Mouse (Mus musculus): ENCODE data around the gene Kcng4. TPM values are rescaled to one million over a fixed set of nuclear protein-coding genes. Genes with fewer than 3 reads are reported as not detected.

Kcng4 gene
- polyA plus RNA-seq, 1 experiment = 0.82 TPM

DNA sequence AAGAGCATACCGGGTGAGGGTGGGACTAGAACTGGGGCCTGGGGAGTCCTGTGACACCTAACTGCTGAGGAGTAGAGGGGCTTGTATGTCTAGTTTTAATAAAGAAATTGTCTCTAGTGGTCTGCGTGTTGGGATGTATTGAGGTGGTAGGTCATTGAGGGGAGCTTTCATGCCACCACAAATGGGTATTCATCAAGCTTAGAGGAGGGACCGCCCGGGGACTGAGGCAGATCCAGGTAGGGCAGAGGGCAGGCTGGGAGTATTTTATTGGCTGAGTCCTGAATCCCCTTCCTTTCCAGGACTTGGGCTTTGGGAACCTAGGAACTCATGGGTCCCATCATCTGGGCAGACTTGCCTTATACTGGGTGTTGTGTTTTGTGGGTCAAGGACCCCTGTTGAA lies 18.7 kb downstream of the Kcng4 start:
- Histone ChIP-seq H3K4me1 (ENCODE audit: control insufficient read depth, insufficient read depth, insufficient read length, low read length) (peaks cover 10% of the 10 kb centered on the region), H3K27me3 (ENCODE audit: control insufficient read depth, insufficient read depth, low read length) (no peaks in the 10 kb centered on the region), H3K36me3 (ENCODE audit: control insufficient read depth, insufficient read depth, low read length) (no peaks in the 10 kb centered on the region), H3K4me3 (ENCODE audit: low read depth, low read length) (no peak overlapping the region), H3K27ac (ENCODE audit: insufficient read depth, low read depth, low read length) (no peak overlapping the region)
- 95% methylated on average over 4 of the region's 4 CpGs for WGBS
- TF ChIP-seq CTCF (IDR thresholded peaks at IDR 0.05; ENCODE audit: extremely low read depth, insufficient read length, insufficient replicate concordance, low read depth, low read length) (no peak), POLR2A (IDR thresholded peaks at IDR 0.05; ENCODE audit: low read depth, low read length) (no peak)

- Histone ChIP-seq H3K27me3 (ENCODE audit: control insufficient read depth, insufficient read depth, low read length) (no peaks in the 10 kb centered on the region), H3K36me3 (ENCODE audit: control insufficient read depth, insufficient read depth, low read length) (no peaks in the 10 kb centered on the region), H3K4me1 (ENCODE audit: control insufficient read depth, insufficient read depth, insufficient read length, low read length) (peaks cover 10% of the 10 kb centered on the region), H3K4me3 (ENCODE audit: low read depth, low read length) (no peak overlapping the region), H3K27ac (ENCODE audit: insufficient read depth, low read depth, low read length) (no peak overlapping the region)
- TF ChIP-seq POLR2A (IDR thresholded peaks at IDR 0.05; ENCODE audit: low read depth, low read length) = no peak
- no peak for TF ChIP-seq CTCF (IDR thresholded peaks at IDR 0.05; ENCODE audit: extremely low read depth, insufficient read length, insufficient replicate concordance, low read depth, low read length)
- WGBS = 78% methylated on average over 7 of the region's 7 CpGs
These were observed 19.1 kb downstream of the Kcng4 start for GRCm38 (mm10) chr8:119616358-119616757.

GRCm38 (mm10) chr8:119615096-119615495 lies 20.4 kb downstream of the Kcng4 start:
- Histone ChIP-seq H3K27ac (ENCODE audit: insufficient read depth, low read depth, low read length) (no peak overlapping the region), H3K4me3 (ENCODE audit: low read depth, low read length) (no peak overlapping the region), H3K27me3 (ENCODE audit: control insufficient read depth, insufficient read depth, low read length) (no peaks in the 10 kb centered on the region), H3K4me1 (ENCODE audit: control insufficient read depth, insufficient read depth, insufficient read length, low read length) (peaks cover 10% of the 10 kb centered on the region), H3K36me3 (ENCODE audit: control insufficient read depth, insufficient read depth, low read length) (no peaks in the 10 kb centered on the region)
- TF ChIP-seq CTCF (IDR thresholded peaks at IDR 0.05; ENCODE audit: extremely low read depth, insufficient read length, insufficient replicate concordance, low read depth, low read length) (no peak), POLR2A (IDR thresholded peaks at IDR 0.05; ENCODE audit: low read depth, low read length) (no peak)
- WGBS = 92% methylated on average over 14 of the region's 14 CpGs

GRCm38 (mm10) chr8:119612471-119612870 lies 23.0 kb downstream of the Kcng4 start, which contains the start of gene Adad2:
Adad2 (plus strand) TSS chr8:119612747.
- Histone ChIP-seq H3K27me3 (ENCODE audit: control insufficient read depth, insufficient read depth, low read length) (no peaks in the 10 kb centered on the region), H3K4me3 (ENCODE audit: low read depth, low read length) (no peak within 1 kb of the TSS), H3K4me1 (ENCODE audit: control insufficient read depth, insufficient read depth, insufficient read length, low read length) (peaks cover 10% of the 10 kb centered on the region), H3K36me3 (ENCODE audit: control insufficient read depth, insufficient read depth, low read length) (no peaks in the 10 kb centered on the region), H3K27ac (ENCODE audit: insufficient read depth, low read depth, low read length) (peak within 1 kb of the TSS; percentile 28; the same call in 1 of the 2 replicates)
- TF ChIP-seq CTCF (IDR thresholded peaks at IDR 0.05; ENCODE audit: extremely low read depth, insufficient read length, insufficient replicate concordance, low read depth, low read length) = no peak
- no peak for TF ChIP-seq POLR2A (IDR thresholded peaks at IDR 0.05; ENCODE audit: low read depth, low read length)
- WGBS = 89% methylated on average over 26 of the region's 26 CpGs

- Histone ChIP-seq H3K36me3 (ENCODE audit: control insufficient read depth, insufficient read depth, low read length) (peaks cover 14% of the 10 kb centered on the region), H3K27me3 (ENCODE audit: control insufficient read depth, insufficient read depth, low read length) (no peaks in the 10 kb centered on the region), H3K4me1 (ENCODE audit: control insufficient read depth, insufficient read depth, insufficient read length, low read length) (peaks cover 9% of the 10 kb centered on the region), H3K27ac (ENCODE audit: insufficient read depth, low read depth, low read length) (no peak overlapping the region), H3K4me3 (ENCODE audit: low read depth, low read length) (no peak overlapping the region)
- no peak for TF ChIP-seq POLR2A (IDR thresholded peaks at IDR 0.05; ENCODE audit: low read depth, low read length)
- peak; percentile 27; the same call in 1 of the 2 replicates for TF ChIP-seq CTCF (IDR thresholded peaks at IDR 0.05; ENCODE audit: extremely low read depth, insufficient read length, insufficient replicate concordance, low read depth, low read length)
- WGBS = 67% methylated on average over 2 of the region's 2 CpGs
These were observed 29.3 kb downstream of the Kcng4 start for GRCm38 (mm10) chr8:119606224-119606623.

- Histone ChIP-seq H3K4me1 (ENCODE audit: control insufficient read depth, insufficient read depth, insufficient read length, low read length) (peaks cover 9% of the 10 kb centered on the region), H3K27me3 (ENCODE audit: control insufficient read depth, insufficient read depth, low read length) (no peaks in the 10 kb centered on the region), H3K36me3 (ENCODE audit: control insufficient read depth, insufficient read depth, low read length) (peaks cover 25% of the 10 kb centered on the region), H3K27ac (ENCODE audit: insufficient read depth, low read depth, low read length) (peak within 1 kb of the TSS; percentile 37), H3K4me3 (ENCODE audit: low read depth, low read length) (peak within 1 kb of the TSS; percentile 77)
- peak; percentile 87 for TF ChIP-seq CTCF (IDR thresholded peaks at IDR 0.05; ENCODE audit: extremely low read depth, insufficient read length, insufficient replicate concordance, low read depth, low read length)
- no peak; the same call in 1 of the 2 replicates for TF ChIP-seq POLR2A (IDR thresholded peaks at IDR 0.05; ENCODE audit: low read depth, low read length)
- under 1% methylated on average over 23 of the region's 23 CpGs for WGBS
These were observed 30.5 kb downstream of the Kcng4 start, which contains the start of gene Taf1c for GRCm38 (mm10) chr8:119604996-119605395. Taf1c (minus strand) TSS chr8:119605222.

DNA sequence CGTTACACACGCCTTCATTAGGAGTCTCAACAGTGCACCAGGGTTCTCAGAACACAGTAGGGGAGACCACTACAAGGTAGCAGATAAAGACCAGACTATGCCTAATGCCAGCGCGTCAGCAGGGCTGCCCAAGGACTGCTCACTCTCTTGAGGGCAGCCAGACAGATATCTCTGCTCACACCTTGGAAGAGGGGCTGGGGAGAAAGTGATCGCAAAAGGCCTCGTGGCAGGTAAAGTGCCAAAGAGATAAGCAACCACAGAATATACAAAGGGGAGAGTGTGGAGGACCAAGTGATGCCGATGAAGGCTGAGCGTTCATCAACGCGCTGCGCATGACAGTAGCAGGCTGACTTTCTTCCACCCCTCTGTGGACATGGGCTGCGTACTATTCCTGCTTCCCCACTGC lies 31.1 kb downstream of the Kcng4 start:
- Histone ChIP-seq H3K27me3 (ENCODE audit: control insufficient read depth, insufficient read depth, low read length) (no peaks in the 10 kb centered on the region), H3K27ac (ENCODE audit: insufficient read depth, low read depth, low read length) (peak overlapping the region; percentile 37), H3K4me1 (ENCODE audit: control insufficient read depth, insufficient read depth, insufficient read length, low read length) (peaks cover 9% of the 10 kb centered on the region), H3K36me3 (ENCODE audit: control insufficient read depth, insufficient read depth, low read length) (peaks cover 28% of the 10 kb centered on the region), H3K4me3 (ENCODE audit: low read depth, low read length) (peak overlapping the region; percentile 77)
- TF ChIP-seq CTCF (IDR thresholded peaks at IDR 0.05; ENCODE audit: extremely low read depth, insufficient read length, insufficient replicate concordance, low read depth, low read length) (no peak), POLR2A (IDR thresholded peaks at IDR 0.05; ENCODE audit: low read depth, low read length) (no peak)
- 17% methylated on average over 12 of the region's 12 CpGs for WGBS

All from small intestine, adult 2 months (tissue).